Mouse (Mus musculus) midbrain, embryonic 10.5 days (tissue): ENCODE data around the gene St14. TPM values are rescaled to one million over a fixed set of nuclear protein-coding genes. Genes with fewer than 3 reads are reported as not detected.
A peak's percentile ranks its signal among the peaks of the same experiment; 100 is the strongest.

Source experiments
- DNase-seq: peaks from one replicate; pipeline ENCODE4 v3.0.0-alpha.2; 2017; ENCODE audit warnings: low spot score
- H3K27ac ChIP-seq: fragments of 300-500 bp; sonication (generic); replicated peaks from 2 replicates; pipeline ENCODE4 v1.5.1; 2016; ENCODE audit warnings: mild to moderate bottlenecking
- H3K27me3 ChIP-seq: fragments of 300-500 bp; sonication (generic); 2 replicates; pipeline ENCODE4 v1.6.1; 2016; ENCODE audit warnings: low read depth, mild to moderate bottlenecking; ENCODE audit not compliant: poor library complexity, severe bottlenecking
- H3K36me3 ChIP-seq: fragments of 300-500 bp; sonication (generic); 2 replicates; pipeline ENCODE4 v1.6.1; 2016; ENCODE audit warnings: mild to moderate bottlenecking, moderate library complexity
- H3K4me1 ChIP-seq: fragments of 300-500 bp; sonication (generic); 2 replicates; pipeline ENCODE4 v1.6.1; 2016
- H3K4me3 ChIP-seq: fragments of 300-500 bp; sonication (generic); 2 replicates; pipeline ENCODE4 v1.5.1; 2016; ENCODE audit warnings: mild to moderate bottlenecking, moderate library complexity
- H3K9me3 ChIP-seq: fragments of 300-500 bp; sonication (generic); replicated peaks from 2 replicates; pipeline ENCODE4 v1.6.1; 2016; ENCODE audit warnings: mild to moderate bottlenecking
- WGBS: fragments of 180-500 bp; shearing (Covaris S2); methylation state at CpG from one replicate; pipeline ENCODE4 v1.1.7; 2016; 5-methylcytosine and 5-hydroxymethylcytosine counted together
- polyA plus RNA-seq: library from polyadenylated mRNA; unstranded; fragments of >200 nt; fragmentation: Nextera tagmentation; extraction: Ambion mirVana; gene quantifications from 2 replicates; pipeline ENCODE4 v1.2.1, GENCODE M21; 2016

St14 gene
- polyA plus RNA-seq, 1 experiment from 2014 or later = 2.7 TPM

DNA sequence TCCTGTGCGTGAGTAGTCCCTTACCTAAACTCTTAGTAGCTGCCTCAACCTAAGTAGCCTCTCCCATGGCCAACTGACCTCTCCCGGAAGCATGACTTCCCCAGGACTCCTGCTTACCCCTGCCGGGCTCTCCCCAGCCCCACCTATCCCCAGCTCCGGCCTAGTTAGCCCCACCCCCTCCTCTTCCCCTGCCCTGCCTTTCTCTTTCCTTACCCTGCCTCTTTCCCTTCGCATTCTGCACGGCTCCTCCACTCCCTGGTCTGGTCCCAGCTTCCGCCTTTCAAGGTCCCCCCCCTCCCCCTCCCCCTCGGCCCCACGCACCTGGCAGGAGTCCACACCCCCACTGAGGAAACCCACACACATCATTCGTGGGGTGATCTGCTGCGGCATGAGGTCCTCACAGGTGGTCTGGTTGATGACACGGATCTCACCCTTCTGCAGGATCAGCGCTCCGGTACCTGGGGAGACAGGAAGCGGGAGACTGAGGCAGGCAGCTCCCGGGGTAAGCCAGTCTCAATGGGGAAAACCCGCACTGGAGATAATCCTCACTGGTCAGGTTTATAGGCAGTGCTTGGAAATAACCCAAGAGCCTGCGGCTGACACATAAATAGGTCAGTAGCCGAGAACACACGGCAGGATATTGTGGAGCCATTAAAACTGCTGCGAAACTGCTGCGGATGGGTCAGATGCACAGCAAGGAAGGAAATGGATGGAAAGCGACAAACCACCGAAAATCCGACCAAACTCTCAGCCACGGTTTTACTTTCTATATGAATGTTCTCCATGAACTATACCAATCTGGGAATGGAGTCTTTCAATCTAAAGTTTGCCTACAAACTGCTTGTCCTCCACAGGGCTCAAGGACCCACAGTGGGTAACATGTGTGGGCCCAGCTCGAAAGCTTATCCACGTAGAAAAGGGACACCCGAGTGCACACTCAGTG, 41.3 kb downstream of the St14 start:
- no peak overlapping the region for H3K27ac ChIP-seq
- H3K4me3 ChIP-seq = no peak overlapping the region
- 80% methylated on average over 29 of the region's 29 CpGs for WGBS
- no peak for DNase-seq
- H3K4me1 ChIP-seq = no peaks in the 10 kb centered on the region
- peaks cover 4% of the 10 kb centered on the region; the same call in 1 of the 2 replicates for H3K27me3 ChIP-seq
- no peaks in the 10 kb centered on the region for H3K9me3 ChIP-seq
- no peaks in the 10 kb centered on the region for H3K36me3 ChIP-seq

GRCm38 (mm10) chr9:31089541-31089940, 42.1 kb downstream of the St14 start:
- DNase-seq = no peak
- no peak overlapping the region for H3K4me3 ChIP-seq
- H3K27ac ChIP-seq = no peak overlapping the region
- 86% methylated on average over 9 of the region's 9 CpGs for WGBS
- no peaks in the 10 kb centered on the region for H3K4me1 ChIP-seq
- H3K36me3 ChIP-seq = no peaks in the 10 kb centered on the region
- H3K9me3 ChIP-seq = no peaks in the 10 kb centered on the region
- peaks cover 4% of the 10 kb centered on the region; the same call in 1 of the 2 replicates for H3K27me3 ChIP-seq

- Histone ChIP-seq H3K4me1 (no peaks in the 10 kb centered on the region), H3K9me3 (no peaks in the 10 kb centered on the region), H3K36me3 (no peaks in the 10 kb centered on the region), H3K27me3 (peaks cover 6% of the 10 kb centered on the region; the same call in 1 of the 2 replicates), H3K4me3 (no peak overlapping the region), H3K27ac (no peak overlapping the region)
- WGBS = 91% methylated on average over 4 of the region's 4 CpGs
- no peak for DNase-seq
Observed at GRCm38 (mm10) chr9:31088883-31089282, 42.8 kb downstream of the St14 start.

DNA sequence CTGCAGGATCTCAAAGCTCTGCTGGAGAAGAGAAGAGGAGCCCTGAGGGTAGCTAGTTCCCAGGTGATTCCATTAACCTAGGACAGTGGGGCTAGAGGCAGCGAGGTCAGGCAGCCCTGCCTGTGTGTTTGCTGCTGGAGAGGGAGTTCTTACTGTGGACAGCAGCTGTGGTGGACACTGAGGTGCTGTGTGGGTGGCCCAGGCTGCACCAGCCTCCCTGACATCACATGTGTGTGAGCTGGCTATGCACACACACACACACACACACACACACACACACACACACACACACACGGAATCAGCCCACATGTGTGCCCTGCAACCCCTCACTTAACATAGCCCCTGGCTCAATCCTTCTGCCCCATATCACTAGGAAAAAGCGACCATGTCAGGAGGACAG, 43.5 kb downstream of the St14 start:
- 71% methylated on average over 3 of the region's 3 CpGs for WGBS
- Histone ChIP-seq H3K4me3 (no peak overlapping the region), H3K9me3 (no peaks in the 10 kb centered on the region), H3K27ac (no peak overlapping the region), H3K4me1 (no peaks in the 10 kb centered on the region), H3K27me3 (peaks cover 14% of the 10 kb centered on the region), H3K36me3 (no peaks in the 10 kb centered on the region)
- DNase-seq = no peak

DNA sequence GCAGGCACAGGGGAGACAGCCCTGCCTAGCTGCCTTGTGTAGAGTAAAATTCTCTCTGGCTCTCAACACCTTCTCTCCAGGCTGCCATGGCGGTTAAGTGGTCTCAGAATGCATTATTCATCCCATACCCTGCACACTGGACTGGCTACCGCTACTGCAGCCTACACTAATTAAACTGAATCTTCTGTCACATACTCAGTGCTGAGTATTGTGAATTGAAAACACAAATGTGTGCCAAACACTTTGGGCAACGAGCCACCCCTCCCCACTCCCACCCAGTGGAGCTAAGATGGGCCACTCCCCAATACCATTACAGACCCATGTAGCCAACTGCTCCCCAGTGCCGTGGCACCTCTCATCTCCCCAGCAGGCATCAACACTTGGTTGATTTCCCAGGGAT, 44.2 kb downstream of the St14 start:
- H3K9me3 ChIP-seq = no peaks in the 10 kb centered on the region
- 81% methylated on average over 4 of the region's 4 CpGs for WGBS
- H3K4me1 ChIP-seq = no peaks in the 10 kb centered on the region
- no peak overlapping the region for H3K4me3 ChIP-seq
- peaks cover 19% of the 10 kb centered on the region for H3K27me3 ChIP-seq
- no peaks in the 10 kb centered on the region for H3K36me3 ChIP-seq
- DNase-seq = no peak
- H3K27ac ChIP-seq = no peak overlapping the region

- Histone ChIP-seq H3K27me3 (peaks cover 19% of the 10 kb centered on the region), H3K4me1 (peaks cover 4% of the 10 kb centered on the region), H3K9me3 (no peaks in the 10 kb centered on the region), H3K27ac (no peak overlapping the region), H3K36me3 (no peaks in the 10 kb centered on the region), H3K4me3 (no peak overlapping the region)
- WGBS = 85% methylated on average over 7 of the region's 7 CpGs
- DNase-seq = no peak
Observed at GRCm38 (mm10) chr9:31086754-31087145, 44.9 kb downstream of the St14 start.

DNA sequence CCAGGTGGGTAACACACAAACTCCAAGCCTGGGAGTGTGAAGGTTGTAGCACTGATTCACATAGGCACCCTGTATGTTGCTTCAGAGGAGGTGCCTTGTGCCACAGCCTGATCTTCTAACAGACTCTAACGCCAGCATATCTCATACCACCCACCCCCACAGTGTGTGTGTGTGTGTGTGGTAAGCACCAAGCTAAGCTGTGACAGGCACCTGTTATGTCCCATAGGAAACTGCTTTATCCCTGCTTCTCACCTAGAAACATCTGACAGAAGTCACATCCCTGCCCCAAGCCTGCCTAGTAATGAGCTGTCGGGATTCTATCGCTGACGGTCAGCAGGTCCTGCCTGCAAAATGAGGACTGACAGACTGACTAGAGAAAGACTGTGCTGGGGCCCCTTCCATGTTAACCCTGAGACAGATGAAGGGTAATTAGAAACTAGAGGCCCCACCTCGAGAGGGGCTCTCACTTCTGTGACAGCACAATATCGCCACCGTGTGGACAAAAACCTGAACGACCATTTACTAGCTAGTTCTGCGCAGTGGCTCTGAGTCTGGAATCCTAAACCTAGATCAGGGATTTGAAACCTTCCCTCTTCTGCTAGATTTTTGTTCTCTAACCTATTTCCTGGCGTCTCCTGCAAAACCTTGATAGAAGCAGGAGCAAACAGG, 45.4 kb downstream of the St14 start:
- DNase-seq = peak; percentile 69
- Histone ChIP-seq H3K27ac (no peak overlapping the region), H3K4me1 (peaks cover 4% of the 10 kb centered on the region), H3K9me3 (no peaks in the 10 kb centered on the region), H3K27me3 (peaks cover 19% of the 10 kb centered on the region), H3K4me3 (no peak overlapping the region), H3K36me3 (no peaks in the 10 kb centered on the region)
- 23% methylated on average over 10 of the region's 10 CpGs for WGBS

- H3K9me3 ChIP-seq = no peaks in the 10 kb centered on the region
- peaks cover 19% of the 10 kb centered on the region for H3K27me3 ChIP-seq
- no peak overlapping the region for H3K4me3 ChIP-seq
- H3K36me3 ChIP-seq = no peaks in the 10 kb centered on the region
- no peak overlapping the region for H3K27ac ChIP-seq
- WGBS = 85% methylated on average over 5 of the region's 5 CpGs
- H3K4me1 ChIP-seq = peaks cover 4% of the 10 kb centered on the region
- no peak for DNase-seq
Observed at GRCm38 (mm10) chr9:31085556-31085955, 46.1 kb downstream of the St14 start.

DNA sequence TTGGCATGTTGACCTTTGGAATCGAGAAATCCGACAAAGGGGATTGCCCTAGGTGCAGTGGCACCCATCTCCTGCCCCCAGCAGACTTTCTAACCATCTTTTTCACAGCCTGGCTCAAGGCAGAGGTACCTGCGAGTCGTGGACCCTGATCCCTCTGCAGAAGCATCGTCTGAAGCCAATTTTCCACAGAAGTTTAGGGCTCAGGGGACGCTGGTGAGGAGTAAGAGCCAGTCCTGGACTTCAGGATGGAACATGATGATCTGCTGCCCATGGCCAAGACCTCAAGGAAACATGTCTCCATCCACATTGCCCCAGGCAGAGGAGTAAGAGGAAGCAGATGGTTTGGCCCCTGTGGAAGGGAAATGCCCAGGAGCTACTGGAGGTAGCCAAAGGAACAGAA, 48.9 kb downstream of the St14 start:
- DNase-seq = no peak
- Histone ChIP-seq H3K27ac (no peak overlapping the region), H3K4me3 (no peak overlapping the region), H3K27me3 (peaks cover 19% of the 10 kb centered on the region), H3K36me3 (no peaks in the 10 kb centered on the region), H3K9me3 (no peaks in the 10 kb centered on the region), H3K4me1 (peaks cover 4% of the 10 kb centered on the region)
- 76% methylated on average over 6 of the region's 6 CpGs for WGBS

GRCm38 (mm10) chr9:31082054-31082666, 49.5 kb downstream of the St14 start:
- no peak overlapping the region for H3K27ac ChIP-seq
- peak; percentile 72 for DNase-seq
- 7% methylated on average over 15 of the region's 15 CpGs for WGBS

DNA sequence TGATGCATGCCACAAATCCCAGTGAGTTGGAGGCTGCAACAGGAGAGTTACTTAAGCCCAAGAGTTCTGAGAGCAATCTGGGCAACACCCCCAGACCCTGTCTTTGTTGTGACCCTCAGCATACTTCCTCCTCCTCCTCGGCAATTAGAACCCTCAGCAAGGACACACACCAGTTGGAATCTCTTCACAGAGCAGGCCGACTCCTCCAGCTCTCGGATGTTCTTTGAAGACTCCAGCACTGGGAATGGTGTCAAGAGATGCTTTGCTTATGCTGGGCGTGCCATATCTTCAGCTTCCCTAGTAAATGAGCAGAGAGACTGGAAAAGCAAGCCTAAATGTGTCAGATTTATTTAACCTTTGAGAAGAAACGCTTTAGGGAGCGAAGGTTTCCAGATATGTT, 50.9 kb downstream of the St14 start:
- Histone ChIP-seq H3K27me3 (peaks cover 15% of the 10 kb centered on the region), H3K9me3 (no peaks in the 10 kb centered on the region), H3K4me1 (peaks cover 4% of the 10 kb centered on the region), H3K36me3 (no peaks in the 10 kb centered on the region), H3K4me3 (no peak overlapping the region), H3K27ac (no peak overlapping the region)
- DNase-seq = no peak
- 83% methylated on average over 6 of the region's 6 CpGs for WGBS

More at GRCm38 (mm10) chr9:31082054-31082666, 49.5 kb downstream of the St14 start:
- no peaks in the 10 kb centered on the region for H3K36me3 ChIP-seq
- H3K9me3 ChIP-seq = no peaks in the 10 kb centered on the region
- peak overlapping the region; percentile 33 for H3K4me3 ChIP-seq
- peaks cover 4% of the 10 kb centered on the region for H3K4me1 ChIP-seq
- peaks cover 15% of the 10 kb centered on the region for H3K27me3 ChIP-seq

GRCm38 (mm10) chr9:31074836-31075235, 56.8 kb downstream of the St14 start:
- no peak overlapping the region for H3K27ac ChIP-seq
- H3K27me3 ChIP-seq = no peaks in the 10 kb centered on the region
- WGBS = 92% methylated on average over 10 of the region's 10 CpGs
- H3K9me3 ChIP-seq = no peaks in the 10 kb centered on the region
- H3K36me3 ChIP-seq = no peaks in the 10 kb centered on the region
- no peaks in the 10 kb centered on the region for H3K4me1 ChIP-seq
- no peak for DNase-seq
- no peak overlapping the region for H3K4me3 ChIP-seq
